Mouse (Mus musculus): Measurements from ENCODE around the gene 4930524B15Rik. TPM values are rescaled to one million over a fixed set of nuclear protein-coding genes. Genes with fewer than 3 reads are reported as not detected.
"Not testable (repeated sequence)": the region's sequence is repeated elsewhere in the genome, so short reads cannot be mapped to it uniquely, and the experiment has no call there.

4930524B15Rik gene
- polyA plus RNA-seq, 2 experiments, result 0.18 to 0.29 TPM

DNA sequence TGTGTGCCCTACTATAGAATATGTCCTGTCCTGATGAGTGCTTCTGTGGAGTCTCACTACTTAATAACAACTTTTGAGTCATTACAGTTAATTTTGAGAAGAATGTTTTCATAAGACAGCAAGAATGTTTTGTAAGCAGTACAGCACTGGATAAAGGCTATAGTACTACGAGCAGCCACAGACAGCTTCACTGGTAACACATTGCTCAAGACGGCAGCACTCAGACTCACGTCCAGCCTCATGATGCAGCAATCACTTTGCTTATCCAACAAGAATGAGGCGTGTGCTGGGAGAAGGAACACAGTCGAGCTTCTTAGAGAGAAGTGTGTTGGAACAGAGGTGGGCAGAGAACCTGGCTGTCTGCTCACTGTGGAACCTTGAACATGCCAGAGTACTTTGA, 10.7 kb downstream of the 4930524B15Rik start:
- ATAC-seq (ENCODE audit: low FRiP score, low read depth), result no peak
- Histone ChIP-seq H3K9ac (ENCODE audit: low read depth, low read length, severe bottlenecking) (no peak overlapping the region), H3K9me3 (ENCODE audit: control insufficient read depth, low read length) (no peaks in the 10 kb centered on the region), H3K4me1 (ENCODE audit: control insufficient read depth, insufficient read depth, low read length) (no peaks in the 10 kb centered on the region), H3K27ac (replicated peaks; ENCODE audit: low read depth, low read length) (no peak overlapping the region), H3K36me3 (ENCODE audit: control insufficient read depth, insufficient read depth, low read length) (no peaks in the 10 kb centered on the region), H3K4me3 (replicated peaks; ENCODE audit: low read length) (no peak overlapping the region), H3K4me2 (replicated peaks; ENCODE audit: low read depth, low read length, severe bottlenecking) (no peak overlapping the region), H3K27me3 (ENCODE audit: control insufficient read depth, insufficient read depth, low read length) (no peaks in the 10 kb centered on the region)
- DNase-seq (ENCODE audit: low spot score), result no peak
- no peak for TF ChIP-seq POLR2A (IDR thresholded peaks at IDR 0.05; ENCODE audit: borderline replicate concordance, extremely low read depth, insufficient read depth, insufficient read length)
- 71% methylated on average over 5 of the region's 5 CpGs for WGBS

DNA sequence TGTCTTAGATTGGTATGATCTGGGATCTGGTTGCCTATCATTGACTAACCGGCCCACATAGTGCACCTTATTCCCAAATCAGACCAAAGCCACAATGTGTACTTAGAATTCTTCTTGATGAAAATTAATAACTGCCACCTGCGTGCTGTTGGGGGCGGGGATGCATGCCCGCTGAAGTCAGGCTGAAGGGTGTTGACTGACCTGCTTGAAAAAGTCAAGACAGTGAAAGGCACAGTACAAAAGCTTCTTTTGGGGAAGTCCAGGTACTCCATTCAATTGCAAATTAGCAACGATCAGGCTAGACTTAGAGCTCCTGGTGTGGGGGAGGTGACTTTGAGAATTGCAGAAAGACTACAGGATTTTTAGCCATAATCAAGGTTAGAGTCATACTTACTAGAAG, 14.7 kb downstream of the 4930524B15Rik start:
- H3K4me2 ChIP-seq (replicated peaks; ENCODE audit: low read depth, low read length, severe bottlenecking); H3K9ac ChIP-seq (ENCODE audit: low read depth, low read length, severe bottlenecking); H3K36me3 ChIP-seq (ENCODE audit: control insufficient read depth, insufficient read depth, low read length); H3K27me3 ChIP-seq (ENCODE audit: control insufficient read depth, insufficient read depth, low read length); ATAC-seq (ENCODE audit: low FRiP score, low read depth); H3K27ac ChIP-seq (replicated peaks; ENCODE audit: low read depth, low read length); DNase-seq (ENCODE audit: low spot score); H3K9me3 ChIP-seq (ENCODE audit: control insufficient read depth, low read length); H3K4me3 ChIP-seq (replicated peaks; ENCODE audit: low read length); H3K4me1 ChIP-seq (ENCODE audit: control insufficient read depth, insufficient read depth, low read length): not testable (repeated sequence)
- WGBS, result 94% methylated on average over 5 of the region's 5 CpGs

DNA sequence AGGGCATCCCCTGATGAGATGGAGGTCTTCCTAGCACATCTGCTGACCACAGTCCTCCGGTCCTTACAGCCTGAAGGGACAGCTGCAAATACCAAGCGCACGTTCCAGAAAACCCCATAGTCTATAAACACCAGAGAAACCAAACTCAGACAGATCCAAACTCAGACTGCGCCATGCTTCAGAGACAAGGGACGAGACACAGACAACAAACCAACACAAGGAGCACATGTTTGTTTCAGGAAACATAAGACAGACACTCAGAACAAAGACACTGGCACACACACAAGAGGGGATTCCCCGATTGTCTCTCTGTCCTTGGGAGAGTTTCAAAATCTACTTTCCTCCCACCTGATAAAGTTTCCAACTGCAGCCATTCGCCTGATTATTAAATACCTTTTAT, 16.4 kb downstream of the 4930524B15Rik start:
- H3K27ac ChIP-seq (replicated peaks; ENCODE audit: low read depth, low read length), result no peak overlapping the region
- no peak for ATAC-seq (ENCODE audit: low FRiP score, low read depth)
- H3K4me1 ChIP-seq (ENCODE audit: control insufficient read depth, insufficient read depth, low read length), result no peaks in the 10 kb centered on the region
- DNase-seq (ENCODE audit: low spot score), result no peak
- no peaks in the 10 kb centered on the region for H3K36me3 ChIP-seq (ENCODE audit: control insufficient read depth, insufficient read depth, low read length)
- no peaks in the 10 kb centered on the region for H3K27me3 ChIP-seq (ENCODE audit: control insufficient read depth, insufficient read depth, low read length)
- H3K4me3 ChIP-seq (replicated peaks; ENCODE audit: low read length), result no peak overlapping the region
- TF ChIP-seq POLR2A (IDR thresholded peaks at IDR 0.05; ENCODE audit: borderline replicate concordance, extremely low read depth, insufficient read depth, insufficient read length), result no peak
- no peak overlapping the region for H3K4me2 ChIP-seq (replicated peaks; ENCODE audit: low read depth, low read length, severe bottlenecking)
- WGBS, result 88% methylated on average over 7 of the region's 7 CpGs
- H3K9me3 ChIP-seq (ENCODE audit: control insufficient read depth, low read length), result no peaks in the 10 kb centered on the region
- no peak overlapping the region for H3K9ac ChIP-seq (ENCODE audit: low read depth, low read length, severe bottlenecking)

DNA sequence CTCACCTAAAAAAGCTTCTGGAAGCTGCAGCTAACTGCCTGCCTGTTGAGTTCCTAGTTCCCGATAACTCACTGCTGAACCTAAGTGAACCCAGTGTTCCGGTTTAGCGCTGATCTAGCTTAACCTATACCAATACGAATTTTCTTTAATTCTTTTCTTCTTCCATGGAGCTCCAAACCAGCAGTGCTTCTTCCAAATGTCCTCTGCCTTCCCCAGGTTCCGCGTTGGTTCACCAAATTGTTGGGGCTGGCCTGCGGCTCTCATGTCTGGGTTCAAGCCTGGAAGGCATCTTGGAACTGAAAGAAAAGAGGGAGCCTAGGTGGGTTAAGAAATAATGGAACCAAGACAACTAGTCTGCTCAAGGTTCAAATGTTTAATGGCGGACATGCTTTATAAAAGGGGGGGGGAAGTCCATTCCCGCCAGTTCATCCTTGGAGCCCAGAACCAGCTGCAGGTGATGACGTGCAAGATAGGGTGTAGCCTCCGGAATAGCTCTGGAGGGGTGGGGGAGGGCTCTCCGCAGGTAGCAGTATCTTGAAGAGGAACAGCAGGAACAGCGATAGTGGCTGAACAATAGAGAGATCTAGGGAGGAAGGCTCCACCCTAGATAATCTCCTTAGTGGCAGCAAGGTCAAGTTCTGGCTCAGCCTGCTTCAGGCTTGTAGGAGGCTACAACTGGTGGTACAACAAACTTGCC, 17.0 kb downstream of the 4930524B15Rik start:
- H3K4me1 ChIP-seq (ENCODE audit: control insufficient read depth, insufficient read depth, low read length); ATAC-seq (ENCODE audit: low FRiP score, low read depth): not testable (repeated sequence)
- WGBS, result 88% methylated on average over 13 of the region's 13 CpGs

DNA sequence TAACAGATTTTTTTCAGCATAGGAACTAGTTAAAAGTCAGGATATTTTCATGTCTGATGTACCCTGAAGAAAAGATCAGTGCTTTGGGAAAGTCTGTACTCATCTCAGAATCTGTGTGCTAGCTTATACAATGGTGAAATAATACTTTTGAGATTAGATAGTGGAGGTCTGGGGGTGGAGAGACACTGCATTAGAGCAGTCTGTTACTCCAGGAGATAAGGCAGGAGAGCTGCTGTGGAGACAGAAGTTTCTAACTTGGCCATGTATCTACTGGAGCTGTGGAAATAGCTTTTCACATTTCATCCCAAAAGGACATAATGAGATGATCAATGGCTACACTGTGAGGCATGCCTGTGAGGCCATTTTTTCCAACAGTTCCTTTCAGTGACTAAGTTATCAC, 17.9 kb downstream of the 4930524B15Rik start:
- DNase-seq (ENCODE audit: low spot score) (no peak), ATAC-seq (ENCODE audit: low FRiP score, low read depth) (no peak)
- Histone ChIP-seq H3K4me1 (ENCODE audit: control insufficient read depth, insufficient read depth, low read length) (no peaks in the 10 kb centered on the region), H3K27ac (replicated peaks; ENCODE audit: low read depth, low read length) (no peak overlapping the region), H3K4me2 (replicated peaks; ENCODE audit: low read depth, low read length, severe bottlenecking) (no peak overlapping the region), H3K9ac (ENCODE audit: low read depth, low read length, severe bottlenecking) (no peak overlapping the region), H3K36me3 (ENCODE audit: control insufficient read depth, insufficient read depth, low read length) (no peaks in the 10 kb centered on the region), H3K9me3 (ENCODE audit: control insufficient read depth, low read length) (no peaks in the 10 kb centered on the region), H3K27me3 (ENCODE audit: control insufficient read depth, insufficient read depth, low read length) (no peaks in the 10 kb centered on the region), H3K4me3 (replicated peaks; ENCODE audit: low read length) (no peak overlapping the region)
- no peak for TF ChIP-seq POLR2A (IDR thresholded peaks at IDR 0.05; ENCODE audit: borderline replicate concordance, extremely low read depth, insufficient read depth, insufficient read length)

More for the DNA sequence above, 17.0 kb downstream of the 4930524B15Rik start:
- not testable (repeated sequence) for H3K9ac ChIP-seq (ENCODE audit: low read depth, low read length, severe bottlenecking); DNase-seq (ENCODE audit: low spot score); H3K4me3 ChIP-seq (replicated peaks; ENCODE audit: low read length); H3K36me3 ChIP-seq (ENCODE audit: control insufficient read depth, insufficient read depth, low read length); H3K27ac ChIP-seq (replicated peaks; ENCODE audit: low read depth, low read length); H3K9me3 ChIP-seq (ENCODE audit: control insufficient read depth, low read length); H3K4me2 ChIP-seq (replicated peaks; ENCODE audit: low read depth, low read length, severe bottlenecking); H3K27me3 ChIP-seq (ENCODE audit: control insufficient read depth, insufficient read depth, low read length)

DNA sequence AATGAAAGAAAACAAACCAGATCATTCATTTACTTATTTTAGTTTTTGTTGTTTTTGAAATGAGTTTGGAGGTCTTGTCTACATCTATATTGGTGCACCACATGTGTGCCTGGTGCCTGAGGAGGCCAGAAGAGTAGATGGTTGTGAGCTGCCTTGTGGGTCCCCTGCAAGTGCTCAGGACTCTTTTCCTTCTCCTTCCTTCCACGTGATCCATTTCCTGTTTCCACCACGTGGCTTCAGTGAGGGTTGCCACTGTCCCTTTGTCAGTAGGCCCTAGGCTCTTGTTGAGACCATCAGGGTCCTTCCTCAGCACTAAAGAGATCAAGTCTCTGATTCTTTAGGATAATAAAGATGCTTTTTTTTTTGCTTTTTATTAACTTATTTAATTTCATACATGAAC, 19.4 kb downstream of the 4930524B15Rik start:
- DNase-seq (ENCODE audit: low spot score) (no peak), ATAC-seq (ENCODE audit: low FRiP score, low read depth) (no peak)
- no peak for TF ChIP-seq POLR2A (IDR thresholded peaks at IDR 0.05; ENCODE audit: borderline replicate concordance, extremely low read depth, insufficient read depth, insufficient read length)
- H3K27ac ChIP-seq (replicated peaks; ENCODE audit: low read depth, low read length), result no peak overlapping the region
- H3K4me2 ChIP-seq (replicated peaks; ENCODE audit: low read depth, low read length, severe bottlenecking), result no peak overlapping the region
- no peak overlapping the region for H3K9ac ChIP-seq (ENCODE audit: low read depth, low read length, severe bottlenecking)
- H3K36me3 ChIP-seq (ENCODE audit: control insufficient read depth, insufficient read depth, low read length), result no peaks in the 10 kb centered on the region
- no peaks in the 10 kb centered on the region for H3K27me3 ChIP-seq (ENCODE audit: control insufficient read depth, insufficient read depth, low read length)
- H3K9me3 ChIP-seq (ENCODE audit: control insufficient read depth, low read length), result no peaks in the 10 kb centered on the region
- H3K4me3 ChIP-seq (replicated peaks; ENCODE audit: low read length), result no peak overlapping the region
- H3K4me1 ChIP-seq (ENCODE audit: control insufficient read depth, insufficient read depth, low read length), result no peaks in the 10 kb centered on the region
- 69% methylated on average over 2 of the region's 2 CpGs for WGBS

Data from limb, embryonic 14.5 days (tissue).